Mouse (Mus musculus) gastrocnemius, adult 18-20 months (tissue): ENCODE measurements at regions not wholly inside any gene's neighbourhood (a gene's known extent, or its start where the extent isn't known, plus 50 kb on each side); places are given as distances from the start of the nearest gene placed in this dataset.
A peak's percentile ranks its signal among the peaks of the same experiment; 100 is the strongest.

Source experiments
- DNase-seq: peaks from one replicate; pipeline ENCODE4 v3.0.0; 2021; ENCODE audit warnings: low spot score

- no peak for DNase-seq
Observed at GRCm38 (mm10) chr1:33271437-33272145, 398.0 kb downstream of the Prim2 start.

GRCm38 (mm10) chr1:33269162-33269561 is 400.4 kb downstream of the Prim2 start:
- DNase-seq = no peak

- no peak for DNase-seq
Observed at GRCm38 (mm10) chr1:33265731-33266415, 403.7 kb downstream of the Prim2 start.

- no peak for DNase-seq
Observed at GRCm38 (mm10) chr1:33249474-33249873, 420.1 kb downstream of the Prim2 start.

GRCm38 (mm10) chr1:33247076-33247475 is 422.5 kb downstream of the Prim2 start:
- DNase-seq = no peak

GRCm38 (mm10) chr1:33245186-33245585 is 424.4 kb downstream of the Prim2 start:
- no peak for DNase-seq

GRCm38 (mm10) chr1:33244691-33245090 is 424.9 kb downstream of the Prim2 start:
- DNase-seq = no peak

- no peak for DNase-seq
Observed at GRCm38 (mm10) chr1:33222997-33223396, 446.6 kb downstream of the Prim2 start.

GRCm38 (mm10) chr1:33214815-33215214 is 454.8 kb downstream of the Prim2 start:
- no peak for DNase-seq

- no peak for DNase-seq
Observed at GRCm38 (mm10) chr1:33214394-33214793, 455.2 kb downstream of the Prim2 start.

GRCm38 (mm10) chr1:33201571-33202189 is 467.9 kb downstream of the Prim2 start:
- DNase-seq = no peak

- DNase-seq = no peak
Observed at GRCm38 (mm10) chr1:33195114-33195513, 474.5 kb downstream of the Prim2 start.

GRCm38 (mm10) chr1:33174646-33175435 is 494.8 kb downstream of the Prim2 start:
- DNase-seq = no peak

- DNase-seq = no peak
Observed at GRCm38 (mm10) chr1:33136991-33137390, 532.6 kb downstream of the Prim2 start.

GRCm38 (mm10) chr1:33130351-33130750 is 539.2 kb downstream of the Prim2 start:
- no peak for DNase-seq

GRCm38 (mm10) chr1:33125062-33125461 is 544.5 kb downstream of the Prim2 start:
- DNase-seq = no peak

GRCm38 (mm10) chr1:33106286-33106685 is 559.2 kb upstream of the Gm5415 start:
- no peak for DNase-seq

GRCm38 (mm10) chr1:33104296-33104695 is 557.2 kb upstream of the Gm5415 start:
- DNase-seq = no peak

GRCm38 (mm10) chr1:33098062-33098461 is 551.0 kb upstream of the Gm5415 start:
- no peak for DNase-seq

GRCm38 (mm10) chr1:33096851-33097250 is 549.8 kb upstream of the Gm5415 start:
- DNase-seq = no peak

GRCm38 (mm10) chr1:33074551-33074950 is 527.5 kb upstream of the Gm5415 start:
- no peak for DNase-seq

- DNase-seq = peak; percentile 25
Observed at GRCm38 (mm10) chr1:33058010-33058409, 510.9 kb upstream of the Gm5415 start.
